In genomic region chr8:113672599-113673255, GRCm38 (mm10) we compare ENCODE assay signal across 15 mouse cellular contexts. TPM values are rescaled to one million over a fixed set of nuclear protein-coding genes. Genes with fewer than 3 reads are reported as not detected.
A peak's percentile ranks its signal among the peaks of the same experiment; 100 is the strongest.
DNase-seq lines count a peak whose midpoint lies in the region; ATAC-seq and TF ChIP-seq lines count a peak whose summit lies in the region.
"Had no signal": no experiment of that assay in that cellular context is flagged by ENCODE, and none has a peak within 500 bp of the region (broad histone marks: within the 10 kb centered on the region; RNA-seq: fewer than 3 reads in every experiment).

No protein-coding gene starts in this region.

- H3K4me3 ChIP-seq in embryonic facial prominence, embryonic 15.5 days (replicated peaks): no peak overlapping the region
- H3K4me3 ChIP-seq in intestine, postnatal 0 days (ENCODE audit: low read depth, low read length): no peak overlapping the region
- H3K4me3 ChIP-seq: kidney, embryonic 15.5 days had no signal

- H3K27ac ChIP-seq in embryonic facial prominence, embryonic 15.5 days (replicated peaks): no peak overlapping the region
- no peak overlapping the region for H3K27ac ChIP-seq in intestine, postnatal 0 days (ENCODE audit: low read depth, low read length)
- H3K27ac ChIP-seq: kidney, embryonic 15.5 days had no signal

- no peak overlapping the region for H3K9ac ChIP-seq in embryonic facial prominence, embryonic 15.5 days
- no peak overlapping the region for H3K9ac ChIP-seq in intestine, postnatal 0 days (ENCODE audit: low read depth, low read length)
- H3K9ac ChIP-seq: kidney, embryonic 15.5 days had no signal

- intact Hi-C loops in left cerebral cortex, postnatal 4 days (cut with DNase I): no loop called here

- no peak overlapping the region for H3K4me2 ChIP-seq in embryonic facial prominence, embryonic 15.5 days (replicated peaks)
- no peak overlapping the region for H3K4me2 ChIP-seq in intestine, postnatal 0 days (replicated peaks; ENCODE audit: low read depth)
- H3K4me2 ChIP-seq: heart, embryonic 11.5 days; kidney, embryonic 15.5 days had no signal

- H3K27me3 ChIP-seq in embryonic facial prominence, embryonic 15.5 days: 0 out of 2 replicates have a peak, but pooled peaks cover 4% of the 10 kb centered on the region
- no peaks in the 10 kb centered on the region for H3K27me3 ChIP-seq in intestine, postnatal 0 days (replicated peaks; ENCODE audit: control insufficient read depth, insufficient read depth, low read length)
- H3K27me3 ChIP-seq: kidney, embryonic 15.5 days had no signal

- no peaks in the 10 kb centered on the region for H3K36me3 ChIP-seq in embryonic facial prominence, embryonic 15.5 days
- H3K36me3 ChIP-seq in intestine, postnatal 0 days (ENCODE audit: control insufficient read depth, insufficient read depth): no peaks in the 10 kb centered on the region
- H3K36me3 ChIP-seq: kidney, embryonic 15.5 days had no signal

- 0 out of 2 replicates have a peak, but pooled peaks cover 14% of the 10 kb centered on the region for H3K4me1 ChIP-seq in embryonic facial prominence, embryonic 15.5 days
- no peaks in the 10 kb centered on the region for H3K4me1 ChIP-seq in intestine, postnatal 0 days (replicated peaks; ENCODE audit: control insufficient read depth, insufficient read depth, low read length)
- H3K4me1 ChIP-seq: kidney, embryonic 15.5 days had no signal

- 58% methylated on average over 11 of the region's 11 CpGs for WGBS in embryonic facial prominence, embryonic 15.5 days
- 91% methylated on average over 11 of the region's 11 CpGs for WGBS in intestine, postnatal 0 days

- no peak for DNase-seq in cerebellum, adult 11 months
- DNase-seq in left cerebral cortex, postnatal 4 days: peak; percentile 39
- DNase-seq in left cerebral cortex, adult 8-10 months (ENCODE audit: low spot score in 2 of 2): no peak
- DNase-seq in spleen, postnatal 10 days (ENCODE audit: low spot score in 2 of 2): no peak
- no peak for DNase-seq in layer of hippocampus, postnatal 25 days (ENCODE audit: extremely low spot score in 1 of 2, low spot score in 1 of 2)
- DNase-seq: adrenal gland, adult 8-10 months; lung, adult 2 months had no signal

- ATAC-seq in cerebellum, adult (ENCODE audit: insufficient number of reproducible peaks, low FRiP score, low TSS enrichment): peak; percentile 81
- 0 out of 2 replicates have a peak, but pooled peaks have one; percentile 65 for ATAC-seq in embryonic facial prominence, embryonic 15.5 days (ENCODE audit: insufficient number of reproducible peaks, low FRiP score, low TSS enrichment, low read depth)
- ATAC-seq in intestine, postnatal 0 days: no peak

- no peak for TF ChIP-seq CTCF in intestine, postnatal 0 days (IDR thresholded peaks at IDR 0.05; ENCODE audit: low read depth)

- H3K9me3 ChIP-seq in embryonic facial prominence, embryonic 15.5 days (replicated peaks): no peaks in the 10 kb centered on the region
- no peaks in the 10 kb centered on the region for H3K9me3 ChIP-seq in intestine, postnatal 0 days (ENCODE audit: control insufficient read depth)
- H3K9me3 ChIP-seq: kidney, embryonic 15.5 days had no signal

RNA-seq across cellular contexts. Expression of gene Syce1l, which starts 29.7 kb away (rescaled TPM):
- 1 to 10 TPM; 1.0 to 1.5 TPM for total RNA-seq in left cerebral cortex, postnatal 4 days (2021)
- under 1 TPM in 1 of 4 experiments, not detected in 3; 0.48 TPM for total RNA-seq in left cerebral cortex, adult 8-10 months (2022)
- polyA plus RNA-seq in embryonic facial prominence, embryonic 15.5 days (2015; fragmentation: Nextera tagmentation; extraction: Ambion mirVana): not detected in 2 replicates
- total RNA-seq in layer of hippocampus, postnatal 25 days (2021): under 1 TPM in 1 of 2 experiments, not detected in 1; 0.37 TPM
- polyA plus RNA-seq in intestine, postnatal 0 days (2015; fragmentation: Nextera tagmentation; extraction: Ambion mirVana): not detected in 2 replicates
- total RNA-seq: hematopoietic stem cell, adult 5-6 weeks; megakaryocyte, adult 5-6 weeks had no signal
- polyA plus RNA-seq: heart, embryonic 11.5 days; kidney, embryonic 15.5 days; lung, adult 2 months; small intestine, adult 2 months had no signal

RNA-seq across cellular contexts. Expression of gene Mon1b, which starts 37.3 kb away (rescaled TPM):
- 10 to 100 TPM; 21.6 to 21.9 TPM for total RNA-seq in left cerebral cortex, postnatal 4 days (2021)
- total RNA-seq in left cerebral cortex, adult 8-10 months (2022): 10 to 100 TPM; 22.0 to 26.2 (median 23.0) TPM
- 7.6 and 9.1 TPM in 2 replicates for polyA plus RNA-seq in embryonic facial prominence, embryonic 15.5 days (2015; fragmentation: Nextera tagmentation; extraction: Ambion mirVana)
- total RNA-seq in layer of hippocampus, postnatal 25 days (2021): 10 to 100 TPM; 25.8 to 26.1 TPM
- 3.5 and 4.1 TPM in 2 replicates for polyA plus RNA-seq in intestine, postnatal 0 days (2015; fragmentation: Nextera tagmentation; extraction: Ambion mirVana)
